12 mouse cellular contexts compared by ENCODE assay signal in genomic region chr1:88635659-88636058, GRCm38 (mm10).
DNase-seq lines count a peak whose midpoint lies in the region; ATAC-seq lines count a peak whose summit lies in the region.
"Had no signal": no experiment of that assay in that cellular context is flagged by ENCODE, and none has a peak within 500 bp of the region (broad histone marks: within the 10 kb centered on the region; RNA-seq: fewer than 3 reads in every experiment).

No protein-coding gene starts in this region.

- H3K27me3 ChIP-seq in kidney, embryonic 16.5 days (ENCODE audit: insufficient read depth, low read length) = no peaks in the 10 kb centered on the region
- no peaks in the 10 kb centered on the region for H3K27me3 ChIP-seq in heart, embryonic 14.5 days (ENCODE audit: control insufficient read depth, insufficient read depth, low read length)
- H3K27me3 ChIP-seq: forebrain, embryonic 12.5 days had no signal

- no peak overlapping the region for H3K4me3 ChIP-seq in kidney, embryonic 16.5 days (ENCODE audit: low read length)
- H3K4me3 ChIP-seq in heart, embryonic 14.5 days (ENCODE audit: control insufficient read depth in 1 of 2, insufficient read depth in 1 of 2, low read depth in 1 of 2, low read length in 2 of 2) = no peak overlapping the region
- H3K4me3 ChIP-seq: forebrain, embryonic 12.5 days; hindbrain, embryonic 13.5 days had no signal

- no peak for ATAC-seq in kidney, embryonic 16.5 days (ENCODE audit: low FRiP score, low TSS enrichment)
- ATAC-seq in heart, embryonic 14.5 days (ENCODE audit: insufficient number of reproducible peaks, insufficient read depth, low FRiP score, low read depth) = peak; percentile 66; the same call in 1 of the 2 replicates

- H3K27ac ChIP-seq in kidney, embryonic 16.5 days (ENCODE audit: low read length) = peak overlapping the region; percentile 48; the same call in 1 of the 2 replicates
- peak overlapping the region; percentile 29 to 63; a peak in 3 of 4 replicates for H3K27ac ChIP-seq in heart, embryonic 14.5 days (replicated peaks in 1 of 2; ENCODE audit: control insufficient read depth in 1 of 2, insufficient read depth in 1 of 2, low read depth in 2 of 2, low read length in 2 of 2)
- H3K27ac ChIP-seq: forebrain, embryonic 12.5 days; hindbrain, embryonic 13.5 days had no signal

- no peak overlapping the region for H3K4me2 ChIP-seq in kidney, embryonic 16.5 days (replicated peaks; ENCODE audit: low read depth, low read length)
- H3K4me2 ChIP-seq in heart, embryonic 14.5 days (ENCODE audit: low read length) = no peak overlapping the region
- H3K4me2 ChIP-seq: forebrain, embryonic 12.5 days; hindbrain, embryonic 13.5 days had no signal

- H3K36me3 ChIP-seq in kidney, embryonic 16.5 days (ENCODE audit: insufficient read depth, low read length) = no peaks in the 10 kb centered on the region
- no peaks in the 10 kb centered on the region for H3K36me3 ChIP-seq in heart, embryonic 14.5 days (ENCODE audit: control insufficient read depth, insufficient read depth, low read length)
- H3K36me3 ChIP-seq: forebrain, embryonic 12.5 days; hindbrain, embryonic 13.5 days had no signal

- H3K4me1 ChIP-seq in kidney, embryonic 16.5 days (ENCODE audit: insufficient read depth, low read length) = peaks cover 17% of the 10 kb centered on the region
- peaks cover 12 to 14% of the 10 kb centered on the region in 2 experiments for H3K4me1 ChIP-seq in heart, embryonic 14.5 days (ENCODE audit: control insufficient read depth in 2 of 2, insufficient read depth in 2 of 2, low read length in 2 of 2)

- H3K9me3 ChIP-seq in kidney, embryonic 16.5 days (ENCODE audit: low read length) = no peaks in the 10 kb centered on the region
- H3K9me3 ChIP-seq in heart, embryonic 14.5 days (ENCODE audit: control insufficient read depth, low read length) = no peaks in the 10 kb centered on the region
- H3K9me3 ChIP-seq: forebrain, embryonic 12.5 days; hindbrain, embryonic 13.5 days had no signal

- WGBS in kidney, embryonic 16.5 days = 88% methylated on average over 12 of the region's 12 CpGs
- WGBS in heart, embryonic 14.5 days = 66% methylated on average over 12 of the region's 12 CpGs

- H3K9ac ChIP-seq in kidney, embryonic 16.5 days (replicated peaks; ENCODE audit: low read length) = no peak overlapping the region
- H3K9ac ChIP-seq in heart, embryonic 14.5 days (ENCODE audit: low read length) = no peak overlapping the region
- H3K9ac ChIP-seq: forebrain, embryonic 12.5 days; hindbrain, embryonic 13.5 days had no signal

- DNase-seq in kidney, postnatal 25 days = no peak
- peak; percentile 37 for DNase-seq in heart, adult 8-10 months (ENCODE audit: low spot score)
- peak; percentile 42 for DNase-seq in lung, postnatal 25 days (ENCODE audit: low spot score)
- no peak for DNase-seq in layer of hippocampus, adult 9-10 months (ENCODE audit: low spot score)
- DNase-seq in frontal cortex, postnatal 36 days (ENCODE audit: low spot score in 2 of 2) = no peak
- DNase-seq in layer of hippocampus, adult 8-10 months (ENCODE audit: low spot score in 2 of 2) = no peak
- DNase-seq: adrenal gland, postnatal 25 days; cerebellum, adult 11 months had no signal

Comparison
In these comparisons a context has a peak if more than half of its experiments do, and no peak if none do; other contexts are left out.
1. DNase-seq: peak in heart, adult 8-10 months (single experiment) and lung, postnatal 25 days (single experiment); none in kidney, postnatal 25 days (0 of 2), layer of hippocampus, adult 9-10 months (single experiment), frontal cortex, postnatal 36 days (0 of 2) and layer of hippocampus, adult 8-10 months (0 of 2).